Mouse (Mus musculus): ENCODE results near the gene Letm1.

Gene Letm1

GRCm38 (mm10) chr5:33782345-33782998 lies at the start of gene Letm1:
Gene Letm1 (minus strand): TSS chr5:33782817.
- DNase-seq (ENCODE audit: low spot score), result peak; percentile 97

GRCm38 (mm10) chr5:33830832-33831231 lies 48.2 kb upstream of the Letm1 start:
- no peak for DNase-seq (ENCODE audit: low spot score)

GRCm38 (mm10) chr5:33829958-33830357 lies 47.3 kb upstream of the Letm1 start:
- DNase-seq (ENCODE audit: low spot score), result no peak

GRCm38 (mm10) chr5:33828107-33828506 lies 45.5 kb upstream of the Letm1 start:
- no peak for DNase-seq (ENCODE audit: low spot score)

- DNase-seq (ENCODE audit: low spot score), result no peak
Measured at GRCm38 (mm10) chr5:33826001-33826400, 43.4 kb upstream of the Letm1 start.

GRCm38 (mm10) chr5:33822456-33822855 lies 39.8 kb upstream of the Letm1 start:
- DNase-seq (ENCODE audit: low spot score), result no peak

- no peak for DNase-seq (ENCODE audit: low spot score)
Measured at GRCm38 (mm10) chr5:33821901-33822427, 39.3 kb upstream of the Letm1 start.

- peak; percentile 28 for DNase-seq (ENCODE audit: low spot score)
Measured at GRCm38 (mm10) chr5:33820733-33821621, 38.4 kb upstream of the Letm1 start.

GRCm38 (mm10) chr5:33819876-33820732 lies 37.5 kb upstream of the Letm1 start, which contains the start of gene Nsd2:
Gene Nsd2 (plus strand): TSS chr5:33820725.
- peak; percentile 93 for DNase-seq (ENCODE audit: low spot score)

GRCm38 (mm10) chr5:33819141-33819875 lies 36.7 kb upstream of the Letm1 start:
- DNase-seq (ENCODE audit: low spot score), result peak; percentile 26

GRCm38 (mm10) chr5:33818104-33818503 lies 35.5 kb upstream of the Letm1 start:
- DNase-seq (ENCODE audit: low spot score), result no peak

- no peak for DNase-seq (ENCODE audit: low spot score)
Measured at GRCm38 (mm10) chr5:33816008-33816725, 33.5 kb upstream of the Letm1 start.

- DNase-seq (ENCODE audit: low spot score), result no peak
Measured at GRCm38 (mm10) chr5:33811519-33811918, 28.9 kb upstream of the Letm1 start.

- DNase-seq (ENCODE audit: low spot score), result no peak
Measured at GRCm38 (mm10) chr5:33803337-33803736, 20.7 kb upstream of the Letm1 start.

- no peak for DNase-seq (ENCODE audit: low spot score)
Measured at GRCm38 (mm10) chr5:33791912-33792643, 9.5 kb upstream of the Letm1 start.

- no peak for DNase-seq (ENCODE audit: low spot score)
Measured at GRCm38 (mm10) chr5:33782999-33783390, 378 bp upstream of the Letm1 start.

- peak; percentile 6 for DNase-seq (ENCODE audit: low spot score)
Measured at GRCm38 (mm10) chr5:33781964-33782344, 663 bp downstream of the Letm1 start.

- no peak for DNase-seq (ENCODE audit: low spot score)
Measured at GRCm38 (mm10) chr5:33777195-33777594, 5.4 kb downstream of the Letm1 start.

GRCm38 (mm10) chr5:33743481-33743880 lies 39.1 kb downstream of the Letm1 start:
- no peak for DNase-seq (ENCODE audit: low spot score)

GRCm38 (mm10) chr5:33740548-33740947 lies 42.1 kb downstream of the Letm1 start:
- DNase-seq (ENCODE audit: low spot score), result no peak

Measured in layer of hippocampus, adult 11-12 months (tissue).